Mouse (Mus musculus) spleen, adult 2 months (tissue): ENCODE data around the gene Spag16. TPM values are rescaled to one million over a fixed set of nuclear protein-coding genes. Genes with fewer than 3 reads are reported as not detected.

ENCODE experiments used
- DNase-seq, 2 experiments: peaks; one replicate each; pipeline versions ENCODE4 v3.0.0 to v3.0.0-alpha.2; 2012 to 2021; ENCODE audit warnings: low spot score in 2 of 2, low read depth in 1 of 2
- H3K27ac ChIP-seq: fragments of 200-500 bp; 2 replicates; pipeline ENCODE4 v1.5.1; 2012; ENCODE audit warnings: low read length, inconsistent platforms; ENCODE audit not compliant: insufficient read depth
- H3K27me3 ChIP-seq: fragments of 200-500 bp; 2 replicates; pipeline ENCODE4 v1.6.1; 2012; ENCODE audit warnings: mild to moderate bottlenecking, moderate library complexity, low read length, inconsistent platforms; ENCODE audit not compliant: control insufficient read depth, insufficient read depth
- H3K36me3 ChIP-seq: fragments of 200-500 bp; 2 replicates; pipeline ENCODE4 v1.6.1; 2012; ENCODE audit warnings: mild to moderate bottlenecking, low read length, inconsistent platforms; ENCODE audit not compliant: control insufficient read depth, insufficient read depth
- H3K4me1 ChIP-seq: fragments of 200-500 bp; 2 replicates; pipeline ENCODE4 v1.6.1; 2011; ENCODE audit warnings: inconsistent platforms; ENCODE audit not compliant: control insufficient read depth, insufficient read depth, insufficient read length
- H3K4me3 ChIP-seq: fragments of 200-500 bp; 2 replicates; pipeline ENCODE4 v1.5.1; 2011; ENCODE audit warnings: mild to moderate bottlenecking, inconsistent platforms; ENCODE audit not compliant: insufficient read depth, insufficient read length; ENCODE audit errors: extremely low read depth
- CTCF ChIP-seq: fragments of 200-500 bp; IDR thresholded peaks from 2 replicates; pipeline ENCODE4 v1.5.1; 2011; ENCODE audit warnings: mild to moderate bottlenecking, inconsistent platforms; ENCODE audit not compliant: insufficient read depth, insufficient read length, insufficient replicate concordance; ENCODE audit errors: extremely low read depth
- POLR2A ChIP-seq: fragments of 200-500 bp; IDR thresholded peaks from 2 replicates; pipeline ENCODE4 v1.6.1; 2011; ENCODE audit warnings: low read depth, low read length, inconsistent platforms
- WGBS: fragments of 180-500 bp; shearing (Covaris S2); methylation state at CpG from one replicate; pipeline ENCODE4 v1.1.7; 2018; 5-methylcytosine and 5-hydroxymethylcytosine counted together
- polyA plus RNA-seq: library from polyadenylated mRNA; depleted of rRNA; stranded (reverse); fragments of >200 nt; gene quantifications from 2 replicates; pipeline ENCODE4 v1.2.3, GENCODE M21; 2012

The Spag16 gene
- polyA plus RNA-seq, 1 experiment, result not detected

DNA sequence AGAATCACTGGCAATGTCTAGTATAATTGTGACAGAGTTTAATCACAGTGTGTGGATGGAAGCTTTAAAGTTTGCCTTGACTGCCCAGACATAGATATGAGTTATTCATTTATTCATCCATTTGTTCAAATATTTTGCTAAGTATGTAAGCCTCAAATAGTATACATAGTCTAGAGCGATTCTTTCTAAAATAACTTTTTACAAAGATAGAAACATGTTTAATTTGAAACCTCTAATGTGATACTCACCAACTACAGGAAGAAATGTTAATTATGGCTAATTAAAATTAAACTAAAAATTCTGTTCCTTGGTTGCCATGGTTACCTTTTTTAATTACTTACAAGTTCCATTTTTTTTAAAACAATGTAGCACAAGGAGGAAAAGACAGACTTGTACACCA lies 653.1 kb downstream of the Spag16 start:
- Histone ChIP-seq H3K27ac (no peak overlapping the region), H3K4me3 (no peak overlapping the region)
- WGBS, result 88% methylated on average over 1 of the region's 1 CpGs

DNA sequence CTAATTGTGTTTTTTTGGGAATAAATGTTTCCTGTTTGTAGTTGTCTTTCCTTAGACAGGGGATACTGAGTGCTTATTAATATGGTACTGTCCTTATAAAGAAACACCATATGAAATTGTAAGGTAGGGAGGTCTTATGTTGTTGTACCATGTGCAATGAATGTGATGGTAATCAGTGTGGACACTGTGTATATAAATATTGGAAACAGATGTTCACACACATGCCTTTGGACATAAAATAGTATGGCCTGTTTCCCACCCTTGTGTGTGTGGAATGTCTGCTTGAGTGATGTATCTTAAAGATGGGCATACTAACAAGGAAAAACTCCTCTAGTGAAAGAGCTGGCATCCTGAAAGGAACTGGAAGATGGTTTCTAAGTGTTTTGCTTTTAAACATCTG lies 692.1 kb downstream of the Spag16 start:
- no peak for TF ChIP-seq CTCF
- TF ChIP-seq POLR2A, result no peak
- no peaks in the 10 kb centered on the region for H3K4me1 ChIP-seq
- no peak overlapping the region for H3K27ac ChIP-seq
- no peak overlapping the region for H3K4me3 ChIP-seq
- no peak for DNase-seq
- H3K36me3 ChIP-seq, result no peaks in the 10 kb centered on the region
- H3K27me3 ChIP-seq, result no peaks in the 10 kb centered on the region

More for the DNA sequence above, 653.1 kb downstream of the Spag16 start:
- H3K36me3 ChIP-seq, result no peaks in the 10 kb centered on the region
- no peaks in the 10 kb centered on the region for H3K27me3 ChIP-seq
- TF ChIP-seq CTCF (no peak), POLR2A (no peak)
- H3K4me1 ChIP-seq, result no peaks in the 10 kb centered on the region
- no peak for DNase-seq

DNA sequence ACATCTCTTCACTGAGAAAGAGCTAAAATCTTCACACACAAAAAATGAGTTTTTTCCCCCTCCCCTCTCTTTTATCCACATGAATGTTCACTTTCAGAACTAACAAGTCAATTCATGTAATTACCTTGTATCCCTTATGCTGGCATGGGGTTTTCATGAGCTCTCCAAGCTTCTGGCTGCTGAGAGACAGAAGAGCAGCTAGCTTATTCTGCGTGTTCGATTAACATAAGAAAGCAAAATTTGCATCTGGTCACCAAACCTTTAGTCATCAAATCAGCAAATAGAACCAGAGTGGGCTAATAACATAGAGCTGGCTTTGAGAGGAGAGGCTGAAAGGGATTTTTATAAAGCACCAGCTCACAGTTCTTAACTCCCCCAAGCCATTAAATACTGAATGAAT lies 700.4 kb downstream of the Spag16 start:
- Histone ChIP-seq H3K27me3 (no peaks in the 10 kb centered on the region), H3K4me1 (no peaks in the 10 kb centered on the region), H3K27ac (no peak overlapping the region), H3K36me3 (no peaks in the 10 kb centered on the region), H3K4me3 (no peak overlapping the region)
- TF ChIP-seq POLR2A (no peak), CTCF (no peak)
- DNase-seq, result no peak
- 72% methylated on average over 2 of the region's 2 CpGs for WGBS

DNA sequence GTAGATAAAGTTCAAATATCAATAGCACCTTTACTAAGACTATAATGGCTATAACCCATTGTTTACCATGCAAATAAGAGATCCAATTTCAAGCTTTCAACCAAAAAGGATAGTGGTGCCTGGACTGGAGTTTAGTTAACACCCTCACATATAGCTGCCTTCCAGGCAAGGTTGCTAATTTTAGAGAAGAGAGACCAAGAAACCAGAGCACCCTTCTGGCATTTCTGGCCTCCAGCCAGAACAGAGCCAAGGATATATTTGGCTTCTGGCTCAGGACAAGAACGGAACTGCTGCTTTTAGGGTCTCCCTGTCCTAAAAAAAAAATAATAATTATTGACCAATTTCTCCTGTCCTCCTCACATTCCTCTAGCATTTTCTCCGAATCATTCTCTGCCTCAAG lies 703.0 kb downstream of the Spag16 start:
- Histone ChIP-seq H3K4me3 (no peak overlapping the region), H3K4me1 (no peaks in the 10 kb centered on the region), H3K27ac (no peak overlapping the region), H3K36me3 (no peaks in the 10 kb centered on the region), H3K27me3 (no peaks in the 10 kb centered on the region)
- TF ChIP-seq CTCF, result no peak
- no peak for TF ChIP-seq POLR2A
- WGBS, result 79% methylated on average over 2 of the region's 2 CpGs
- no peak for DNase-seq

DNA sequence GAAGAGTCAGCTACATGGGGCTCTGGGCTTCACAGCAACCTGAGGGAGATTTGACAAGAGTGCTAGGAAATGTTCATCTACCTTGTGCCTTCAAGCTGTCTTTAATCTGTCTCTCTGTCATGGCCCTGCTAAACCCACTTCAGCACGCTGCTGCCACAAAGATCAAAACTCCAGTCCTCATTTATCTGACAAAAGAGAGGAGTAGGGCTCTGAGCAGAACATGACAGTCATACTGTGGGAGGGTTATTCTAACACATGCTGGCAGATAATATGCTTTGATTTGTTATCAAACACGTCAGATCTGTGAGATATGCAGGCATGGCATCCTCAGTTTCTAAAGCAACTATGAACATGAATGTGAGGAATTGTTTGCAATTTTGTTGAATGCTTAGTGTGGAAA lies 725.1 kb downstream of the Spag16 start:
- Histone ChIP-seq H3K36me3 (no peaks in the 10 kb centered on the region), H3K27me3 (no peaks in the 10 kb centered on the region), H3K27ac (no peak overlapping the region), H3K4me3 (no peak overlapping the region), H3K4me1 (no peaks in the 10 kb centered on the region)
- DNase-seq, result no peak
- WGBS, result 71% methylated on average over 2 of the region's 2 CpGs
- TF ChIP-seq CTCF, result no peak
- no peak for TF ChIP-seq POLR2A

DNA sequence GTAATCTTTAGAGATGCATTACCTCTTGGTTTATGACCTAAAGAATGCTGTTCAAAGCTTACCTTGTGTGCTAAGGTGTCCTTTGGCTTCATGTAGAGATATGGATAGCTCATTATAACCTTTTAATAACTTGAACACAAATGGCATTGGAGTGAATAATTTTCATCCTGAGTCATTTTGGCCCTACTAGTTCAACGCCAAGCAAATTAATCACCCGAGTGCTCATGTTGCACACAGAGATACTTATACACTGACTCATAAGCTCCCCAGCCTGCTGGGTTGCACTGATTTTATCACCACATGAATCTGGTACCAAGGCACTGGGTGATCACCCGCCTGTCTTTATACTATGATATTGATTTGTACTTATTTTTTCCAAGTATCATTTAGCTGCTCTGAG lies 795.0 kb downstream of the Spag16 start:
- 88% methylated on average over 3 of the region's 3 CpGs for WGBS
- Histone ChIP-seq H3K27ac (no peak overlapping the region), H3K4me3 (no peak overlapping the region), H3K36me3 (no peaks in the 10 kb centered on the region), H3K27me3 (no peaks in the 10 kb centered on the region), H3K4me1 (no peaks in the 10 kb centered on the region)
- no peak for DNase-seq
- no peak for TF ChIP-seq POLR2A
- TF ChIP-seq CTCF, result no peak

DNA sequence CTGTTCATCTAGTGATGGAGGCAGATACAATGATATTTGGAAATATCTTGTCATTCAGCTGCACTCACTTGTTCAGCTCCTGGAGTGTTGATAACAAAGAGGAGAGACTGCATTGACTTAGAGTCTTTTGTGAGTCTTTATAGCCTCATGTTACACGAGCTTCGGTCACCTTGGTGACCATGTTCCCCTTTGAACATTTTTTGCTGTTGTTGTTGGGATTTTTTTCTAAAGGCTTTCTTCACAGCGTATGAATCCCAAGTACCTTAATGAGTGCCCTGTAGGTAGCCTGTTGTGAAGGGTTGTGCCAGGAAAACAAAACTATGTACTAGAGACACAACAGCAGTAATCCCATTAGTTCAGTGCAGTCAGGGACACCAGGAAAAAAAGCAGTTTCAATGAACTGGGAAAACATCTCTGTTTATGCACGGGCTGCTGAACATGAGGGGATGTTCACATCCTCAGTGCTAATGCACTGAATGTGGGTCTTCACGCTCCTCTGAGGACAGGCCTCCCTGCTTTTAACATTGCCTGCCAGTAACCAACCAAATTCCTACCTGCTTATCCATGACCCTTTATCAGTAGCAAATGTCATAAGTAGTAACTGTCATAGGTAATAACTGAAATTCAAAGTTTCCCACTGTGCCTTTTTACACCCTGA lies 798.2 kb downstream of the Spag16 start:
- DNase-seq, result no peak
- 79% methylated on average over 5 of the region's 5 CpGs for WGBS
- Histone ChIP-seq H3K36me3 (no peaks in the 10 kb centered on the region), H3K27ac (no peak overlapping the region), H3K4me3 (no peak overlapping the region), H3K4me1 (no peaks in the 10 kb centered on the region), H3K27me3 (no peaks in the 10 kb centered on the region)
- TF ChIP-seq CTCF (no peak), POLR2A (no peak)
